Comparison of ENCODE assay signal across 12 mouse cellular contexts in the genomic region with DNA sequence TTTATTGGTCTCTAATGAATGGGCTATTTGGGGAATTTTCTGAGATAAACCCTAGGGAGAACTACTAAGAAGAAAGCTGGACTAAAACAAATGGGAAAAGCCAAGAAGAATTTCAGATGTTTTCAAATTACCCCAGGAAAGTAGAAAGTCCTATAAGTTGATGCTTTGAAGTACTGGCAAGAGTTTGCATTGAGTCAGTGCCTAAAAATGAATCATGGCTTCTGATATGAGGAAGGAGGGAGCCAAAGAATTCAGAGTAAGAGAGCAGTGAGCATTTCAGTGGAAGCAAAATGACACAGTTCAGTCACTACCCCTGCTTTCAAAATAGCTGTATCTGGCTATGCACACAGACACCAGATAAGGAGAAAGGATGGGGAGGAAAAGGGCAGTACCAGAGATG.
"Had no signal": no experiment of that assay in that cellular context is flagged by ENCODE, and none has a peak within 500 bp of the region (broad histone marks: within the 10 kb centered on the region; RNA-seq: fewer than 3 reads in every experiment).

No protein-coding gene starts in this region.

- H3K27ac ChIP-seq: kidney, postnatal 0 days; layer of hippocampus, adult 2 months; liver, embryonic 13.5 days; stomach, postnatal 0 days had no signal

- H3K27me3 ChIP-seq: liver, embryonic 13.5 days had no signal

- H3K4me1 ChIP-seq: liver, embryonic 13.5 days had no signal

- H3K9me3 ChIP-seq: liver, embryonic 13.5 days had no signal

- H3K9ac ChIP-seq: liver, embryonic 13.5 days had no signal

- H3K4me3 ChIP-seq: layer of hippocampus, adult 2 months; liver, embryonic 13.5 days had no signal

- H3K36me3 ChIP-seq: liver, embryonic 13.5 days had no signal

- H3K4me2 ChIP-seq: liver, embryonic 13.5 days; midbrain, embryonic 11.5 days had no signal

- DNase-seq: kidney, postnatal 25 days; layer of hippocampus, adult 9-11 months; liver, embryonic 13.5 days; lung, adult 2 months; lung, postnatal 14 days; lung, postnatal 4 days; midbrain, embryonic 14.5 days; thymus, postnatal 25 days had no signal
